Mouse (Mus musculus): ENCODE data around the gene Dbndd1. TPM values are rescaled to one million over a fixed set of nuclear protein-coding genes. Genes with fewer than 3 reads are reported as not detected.

Dbndd1 gene
- total and polyA plus RNA-seq, 3 experiments: 0.55 to 2.1 TPM; not detected in 1

GRCm38 (mm10) chr8:123497699-123498098, 17.6 kb downstream of the Dbndd1 start:
- in situ Hi-C loops (cut with MboI; ENCODE audit: low pct_ligation_motif_present, low pct_unique_long_range_greater_than_20kb, low sequenced_read_pairs) (no loop called here), dilution Hi-C loops (cut with MboI; ENCODE audit: extremely low pct_ligation_motif_present, extremely low pct_unique_long_range_greater_than_20kb, low sequenced_read_pairs) (no loop called here)
- no peak overlapping the region for H3K9ac ChIP-seq (ENCODE audit: insufficient read depth, low read depth)

DNA sequence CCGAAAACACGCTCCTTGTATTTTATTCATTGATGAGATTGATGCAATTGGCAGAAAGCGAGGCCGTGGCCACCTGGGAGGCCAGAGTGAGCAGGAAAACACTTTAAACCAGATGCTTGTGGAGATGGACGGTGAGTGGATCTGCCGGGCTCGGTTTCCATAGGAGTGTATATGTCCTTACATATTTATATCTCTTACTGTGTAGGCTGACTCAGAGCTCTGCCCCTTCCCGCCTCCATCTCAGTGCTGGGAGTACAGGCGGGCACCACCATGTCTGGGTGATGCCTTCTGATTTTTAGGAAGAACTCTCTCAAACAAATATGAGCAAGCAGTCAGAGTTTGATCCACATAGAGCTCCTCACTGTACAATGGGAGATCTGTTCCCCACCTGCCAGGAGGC, 22.4 kb downstream of the Dbndd1 start:
- no peaks in the 10 kb centered on the region for H3K9me3 ChIP-seq (replicated peaks; ENCODE audit: low read length)
- no peak overlapping the region for H3K4me2 ChIP-seq (ENCODE audit: insufficient read depth, low read depth, poor library complexity, severe bottlenecking)
- no peak for DNase-seq (ENCODE audit: extremely low read depth)
- no peak overlapping the region for H3K9ac ChIP-seq (ENCODE audit: insufficient read depth, low read depth)
- no peak for TF ChIP-seq POLR2AphosphoS2 (IDR thresholded peaks at IDR 0.05; ENCODE audit: low read depth, low read length)
- TF ChIP-seq CTCF (conservative IDR thresholded peaks at IDR 0.05 in 1 of 2, IDR thresholded peaks at IDR 0.05 in 1 of 2; ENCODE audit: low read depth in 2 of 2, low read length in 2 of 2): no peak
- TF ChIP-seq ZNF384 (IDR thresholded peaks at IDR 0.05; ENCODE audit: low read depth, low read length): no peak
- TF ChIP-seq EP300 (IDR thresholded peaks at IDR 0.05; ENCODE audit: low read length): no peak
- no peak for TF ChIP-seq CHD2 (IDR thresholded peaks at IDR 0.05; ENCODE audit: low read length)
- no peak for TF ChIP-seq SIN3A (IDR thresholded peaks at IDR 0.05; ENCODE audit: low read length)
- no peak for TF ChIP-seq JUN (IDR thresholded peaks at IDR 0.05; ENCODE audit: insufficient read depth, low read depth, low read length)
- TF ChIP-seq POLR2A (IDR thresholded peaks at IDR 0.05; ENCODE audit: low read depth, low read length): no peak
- no peak for TF ChIP-seq SMC3 (IDR thresholded peaks at IDR 0.05; ENCODE audit: low read depth, low read length)
- dilution Hi-C loops (cut with MboI; ENCODE audit: extremely low pct_ligation_motif_present, extremely low pct_unique_long_range_greater_than_20kb, low sequenced_read_pairs) (no loop called here), in situ Hi-C loops (cut with MboI; ENCODE audit: low pct_ligation_motif_present, low pct_unique_long_range_greater_than_20kb, low sequenced_read_pairs) (no loop called here)
- H3K4me1 ChIP-seq (ENCODE audit: control insufficient read depth in 1 of 2, insufficient read depth in 2 of 2): no peaks in the 10 kb centered on the region
- H3K4me3 ChIP-seq (replicated peaks in 1 of 3; ENCODE audit: low read depth in 2 of 3, low read length in 2 of 3, poor library complexity in 1 of 3): no peak overlapping the region
- H3K27ac ChIP-seq (ENCODE audit: insufficient read depth, low read depth): no peak overlapping the region
- H3K79me2 ChIP-seq (replicated peaks; ENCODE audit: control insufficient read depth, extremely low read depth, insufficient read depth, poor library complexity, severe bottlenecking): no peaks in the 10 kb centered on the region
- H3K36me3 ChIP-seq (replicated peaks in 1 of 2; ENCODE audit: control insufficient read depth in 1 of 2, insufficient read depth in 1 of 2, low read length in 1 of 2): peaks cover 79 to 96% of the 10 kb centered on the region in 2 experiments
- H3K27me3 ChIP-seq (replicated peaks): no peaks in the 10 kb centered on the region

More at GRCm38 (mm10) chr8:123497699-123498098, 17.6 kb downstream of the Dbndd1 start:
- no peak overlapping the region for H3K4me2 ChIP-seq (ENCODE audit: insufficient read depth, low read depth, poor library complexity, severe bottlenecking)
- no peak for DNase-seq (ENCODE audit: extremely low read depth)
- peaks cover 80 to 98% of the 10 kb centered on the region in 2 experiments for H3K36me3 ChIP-seq (replicated peaks in 1 of 2; ENCODE audit: control insufficient read depth in 1 of 2, insufficient read depth in 1 of 2, low read length in 1 of 2)
- no peaks in the 10 kb centered on the region for H3K27me3 ChIP-seq (replicated peaks)
- H3K4me1 ChIP-seq (ENCODE audit: control insufficient read depth in 1 of 2, insufficient read depth in 2 of 2): no peaks in the 10 kb centered on the region
- no peaks in the 10 kb centered on the region for H3K79me2 ChIP-seq (replicated peaks; ENCODE audit: control insufficient read depth, extremely low read depth, insufficient read depth, poor library complexity, severe bottlenecking)
- H3K4me3 ChIP-seq (replicated peaks in 1 of 3; ENCODE audit: low read depth in 2 of 3, low read length in 2 of 3, poor library complexity in 1 of 3): no peak overlapping the region
- H3K27ac ChIP-seq (ENCODE audit: insufficient read depth, low read depth): no peak overlapping the region
- peaks cover 1% of the 10 kb centered on the region for H3K9me3 ChIP-seq (replicated peaks; ENCODE audit: low read length)
- TF ChIP-seq JUN (IDR thresholded peaks at IDR 0.05; ENCODE audit: insufficient read depth, low read depth, low read length) (no peak), GABPA (IDR thresholded peaks at IDR 0.05; ENCODE audit: insufficient replicate concordance, low read depth, low read length) (no peak), USF2 (conservative IDR thresholded peaks at IDR 0.05; ENCODE audit: low read depth, low read length) (no peak), HCFC1 (IDR thresholded peaks at IDR 0.05; ENCODE audit: low read depth, low read length) (no peak), MAX (IDR thresholded peaks at IDR 0.05; ENCODE audit: low read length) (no peak), SMC3 (IDR thresholded peaks at IDR 0.05; ENCODE audit: low read depth, low read length) (peak; percentile 13), EP300 (IDR thresholded peaks at IDR 0.05; ENCODE audit: low read length) (no peak), POLR2A (IDR thresholded peaks at IDR 0.05; ENCODE audit: low read depth, low read length) (no peak), E2F4 (IDR thresholded peaks at IDR 0.05; ENCODE audit: insufficient replicate concordance, low read depth, low read length) (no peak), CTCF (conservative IDR thresholded peaks at IDR 0.05 in 1 of 2, IDR thresholded peaks at IDR 0.05 in 1 of 2; ENCODE audit: low read depth in 2 of 2, low read length in 2 of 2) (peak in 1 of 2 experiments; percentile 49; a peak in 2 of 4 replicates), TCF12 (IDR thresholded peaks at IDR 0.05; ENCODE audit: low read depth, low read length) (no peak), NELFE (IDR thresholded peaks at IDR 0.05; ENCODE audit: low read depth, low read length) (no peak), UBTF (IDR thresholded peaks at IDR 0.05; ENCODE audit: low read depth, low read length) (no peak), POLR2AphosphoS2 (IDR thresholded peaks at IDR 0.05; ENCODE audit: low read depth, low read length) (no peak), CHD1 (IDR thresholded peaks at IDR 0.05; ENCODE audit: low read depth, low read length) (no peak)
